Mouse (Mus musculus) left cerebral cortex, postnatal 14 days (tissue): ENCODE measurements around the gene Vmn2r84. TPM values are rescaled to one million over a fixed set of nuclear protein-coding genes. Genes with fewer than 3 reads are reported as not detected.
"Not testable (repeated sequence)": the region's sequence is repeated elsewhere in the genome, so short reads cannot be mapped to it uniquely, and the experiment has no call there.

Experiments
- DNase-seq, 2 experiments: peaks; one replicate each; pipeline ENCODE4 v3.0.0; 2021 to 2022; ENCODE audit warnings: low spot score in 2 of 2, mixed read lengths in 1 of 2
- intact Hi-C: fragments of 180-260 bp; cut with DNase I; formaldehyde crosslinking; loops from one replicate; pipeline ENCODE4 v1.15.1; 2025
- long read RNA-seq, 2 experiments: library from polyadenylated mRNA; stranded (forward); transcript quantifications; one replicate each; pipeline ENCODE4 v2.0.0; 2021
- total RNA-seq, 2 experiments: library from RNA; stranded (reverse); gene quantifications; 2 replicates each; pipeline ENCODE4 v1.2.3; 2021

The Vmn2r84 gene
- total RNA-seq: under 1 TPM; 0.30 to 0.59 TPM
- long read RNA-seq, experiment 1: 0 reads
- long read RNA-seq, experiment 2: 0 reads

DNA sequence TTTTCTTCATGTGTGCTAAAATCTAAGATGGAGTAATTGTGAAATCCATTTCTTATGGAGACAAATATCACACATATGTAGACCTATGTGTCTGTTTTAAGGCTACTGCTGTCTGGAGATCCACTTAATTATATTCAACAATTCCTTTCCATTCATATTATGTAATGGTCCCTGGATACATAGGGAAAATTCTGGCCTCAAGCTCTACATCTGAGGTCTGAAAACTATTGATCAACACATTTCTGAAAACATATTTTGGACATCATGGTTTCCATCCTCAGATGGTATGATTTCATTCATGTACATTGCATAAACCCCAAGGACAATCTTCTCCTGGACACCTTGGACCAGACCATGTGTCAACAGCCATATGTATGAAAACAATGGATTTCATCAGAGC, at the start of gene Vmn2r84:
Vmn2r84 (minus strand) TSS at position 101 of the 400 bp plus-strand sequence.
- DNase-seq: no peak
- intact Hi-C loops: no loop called here

DNA sequence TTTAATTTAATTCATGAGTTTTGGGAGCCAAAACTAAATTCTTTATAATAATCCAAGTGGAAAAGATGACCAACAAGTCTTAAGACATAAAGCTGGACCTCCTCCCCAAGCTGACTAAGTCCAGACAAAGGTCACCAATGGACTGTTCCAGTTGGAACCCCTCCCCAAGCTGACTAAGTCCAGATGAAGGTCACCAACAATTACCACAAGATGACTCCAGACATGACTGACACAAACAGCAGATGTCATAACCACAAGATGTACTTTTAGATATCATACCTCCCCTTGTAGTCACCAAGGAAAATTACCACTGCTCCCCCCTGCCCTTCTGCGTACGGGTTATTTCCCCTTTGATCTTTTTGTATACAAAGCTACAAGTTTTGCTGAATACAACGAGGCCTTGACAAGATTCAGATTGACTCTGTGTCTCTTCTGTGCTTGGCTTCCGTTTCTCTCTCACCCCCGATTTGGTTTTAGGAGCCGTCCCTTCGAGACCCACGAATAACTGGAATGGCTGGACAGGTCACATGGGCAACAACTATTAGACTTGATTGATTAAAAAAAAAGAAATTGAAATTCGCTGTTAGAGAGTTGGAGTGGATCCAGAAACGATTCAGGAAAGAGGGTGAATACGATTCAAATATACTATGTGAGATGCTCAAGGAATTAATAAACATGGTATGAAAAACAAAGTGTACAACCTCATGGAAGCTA, 40.2 kb upstream of the Vmn2r84 start:
- DNase-seq, intact Hi-C loops: not testable (repeated sequence)

DNA sequence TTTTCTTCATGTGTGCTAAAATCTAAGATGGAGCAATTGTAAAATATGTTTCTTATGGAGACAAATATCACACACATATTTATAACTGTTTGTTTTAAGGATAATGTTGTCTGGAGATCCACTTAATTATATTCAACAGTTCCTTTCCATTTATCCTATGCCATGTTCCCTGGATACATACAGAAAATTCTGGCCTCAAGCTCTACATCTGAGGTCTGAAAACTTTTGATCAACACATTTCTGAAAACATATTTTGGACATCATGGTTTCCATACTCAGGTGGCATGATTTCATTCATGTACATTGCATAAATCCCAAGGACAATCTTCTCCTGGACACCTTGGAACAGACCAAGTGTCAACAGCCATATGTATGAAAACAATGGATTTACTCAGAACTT, 35.5 kb upstream of the Vmn2r84 start, which contains the start of gene Vmn2r85:
Vmn2r85 (minus strand) TSS at position 101 of the 400 bp plus-strand sequence.
- intact Hi-C loops, DNase-seq: not testable (repeated sequence)

DNA sequence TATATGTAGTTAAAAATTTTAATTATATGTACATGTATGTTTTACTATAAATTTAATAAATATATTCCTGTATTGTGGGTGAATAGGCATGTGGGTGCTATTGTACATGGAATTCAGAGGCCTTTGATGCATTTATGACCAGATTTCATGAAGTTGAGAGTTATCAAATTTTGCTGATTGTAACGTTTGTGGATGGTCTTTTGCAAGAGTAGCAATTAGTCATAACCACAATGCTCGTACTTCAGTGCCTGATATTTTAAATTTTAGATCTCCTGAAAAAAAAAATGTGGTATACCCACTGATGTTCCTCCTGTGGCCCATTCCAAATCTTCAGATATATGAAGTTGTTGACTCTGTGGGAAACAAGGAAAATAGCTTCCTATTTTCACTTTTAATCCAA, 28.2 kb upstream of the Vmn2r84 start:
- DNase-seq, intact Hi-C loops: not testable (repeated sequence)

DNA sequence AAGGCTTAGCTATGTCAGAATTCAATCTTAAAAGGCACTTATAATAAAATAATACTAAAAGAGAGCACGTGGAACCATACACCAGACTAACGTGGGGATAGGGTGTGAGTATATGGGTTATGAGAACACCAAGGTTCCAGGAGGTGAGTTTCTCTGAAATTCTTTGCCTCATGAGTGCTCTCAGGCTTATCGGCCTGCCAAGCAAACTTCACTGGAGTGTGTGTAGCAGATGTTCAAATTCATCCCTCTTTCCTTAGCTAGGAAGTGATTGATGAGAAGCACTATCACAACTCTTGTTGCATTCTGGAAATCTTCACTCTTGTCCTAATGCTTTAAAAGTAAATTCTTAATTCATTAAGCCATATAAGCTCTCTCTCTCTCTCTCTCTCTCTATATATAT, 26.3 kb upstream of the Vmn2r84 start:
- DNase-seq: no peak
- intact Hi-C loops: no loop called here

DNA sequence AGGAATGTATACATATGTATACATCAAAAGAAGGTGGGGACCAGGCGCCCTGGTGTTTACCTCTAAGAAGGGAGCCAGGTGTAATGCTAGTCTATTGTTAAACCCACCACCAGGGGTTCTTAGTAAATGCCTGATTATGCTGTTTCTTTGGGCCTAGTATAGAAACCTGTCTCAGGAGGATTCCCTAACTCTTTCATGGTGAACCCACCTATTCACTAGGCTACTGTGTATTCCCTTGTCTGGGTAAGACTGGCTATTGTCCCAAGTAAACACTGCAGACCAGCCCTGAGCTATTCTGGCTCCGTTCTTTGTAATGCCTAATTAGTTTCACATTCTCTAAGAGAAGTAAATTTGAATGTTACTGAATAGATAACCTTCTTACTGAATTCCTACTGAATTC, 25.8 kb upstream of the Vmn2r84 start:
- intact Hi-C loops, DNase-seq: not testable (repeated sequence)

DNA sequence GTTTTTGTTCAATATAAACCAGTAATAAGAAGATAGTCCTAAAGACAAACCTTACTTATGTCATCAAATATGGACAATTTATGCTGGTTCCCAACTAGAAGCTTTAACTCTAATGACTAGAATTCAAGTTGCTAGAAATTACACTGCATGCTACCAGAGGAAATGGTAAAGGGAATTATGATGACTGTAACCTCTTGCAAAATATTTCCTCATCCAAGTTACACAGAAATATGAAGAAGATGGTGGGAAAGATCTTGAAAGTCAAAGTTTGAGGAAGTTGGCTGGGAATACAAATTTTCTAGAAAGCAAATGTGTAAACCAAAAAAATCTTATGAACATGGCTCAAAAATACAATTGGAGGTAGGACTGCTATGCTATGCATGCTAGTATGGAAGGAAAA, 22.2 kb upstream of the Vmn2r84 start:
- intact Hi-C loops, DNase-seq: not testable (repeated sequence)

DNA sequence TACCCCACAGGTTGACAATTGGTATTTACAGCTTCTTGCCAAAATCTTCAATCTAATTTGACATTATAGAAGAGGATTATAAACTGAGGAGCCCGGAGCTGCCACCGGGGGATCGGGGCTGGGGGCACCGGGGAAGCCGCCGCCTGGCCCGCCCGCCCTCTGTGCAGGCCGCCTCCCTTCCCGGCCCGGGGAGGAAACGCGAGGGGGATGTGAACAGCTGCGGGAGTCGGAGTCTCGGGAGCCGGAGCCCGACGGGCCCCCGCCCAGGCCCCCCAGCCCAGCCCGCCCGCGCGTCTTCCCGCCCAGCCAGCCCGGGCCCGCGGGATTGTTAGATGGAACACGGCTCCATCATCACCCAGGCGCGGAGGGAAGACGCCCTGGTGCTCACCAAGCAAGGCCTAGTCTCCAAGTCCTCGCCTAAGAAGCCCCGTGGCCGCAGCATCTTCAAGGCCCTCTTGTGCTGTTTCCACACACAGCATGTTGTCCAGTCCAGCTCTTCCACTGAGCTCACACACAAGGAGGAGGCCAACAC, 18.1 kb upstream of the Vmn2r84 start:
- DNase-seq, intact Hi-C loops: not testable (repeated sequence)

DNA sequence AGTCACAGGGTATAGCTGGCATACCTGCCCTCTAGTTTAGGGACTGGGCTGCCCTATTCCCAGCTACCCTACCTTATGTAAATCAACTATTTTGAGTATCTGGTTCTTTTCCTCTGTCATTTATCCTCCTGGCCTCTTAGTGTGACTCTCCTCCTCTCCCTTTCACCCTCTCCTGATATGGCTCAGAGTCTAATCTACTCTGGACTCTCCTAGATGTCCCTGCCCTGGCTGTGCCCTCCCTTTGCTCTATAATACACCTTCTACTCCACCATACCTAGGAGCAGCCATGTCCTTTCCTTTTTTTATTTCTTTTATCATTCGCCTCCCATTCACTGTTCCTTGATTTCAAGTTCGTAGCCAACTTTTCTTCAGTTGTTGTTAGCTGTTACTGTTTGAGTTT, 19.0 kb downstream of the Vmn2r84 start:
- intact Hi-C loops: no loop called here
- no peak for DNase-seq

DNA sequence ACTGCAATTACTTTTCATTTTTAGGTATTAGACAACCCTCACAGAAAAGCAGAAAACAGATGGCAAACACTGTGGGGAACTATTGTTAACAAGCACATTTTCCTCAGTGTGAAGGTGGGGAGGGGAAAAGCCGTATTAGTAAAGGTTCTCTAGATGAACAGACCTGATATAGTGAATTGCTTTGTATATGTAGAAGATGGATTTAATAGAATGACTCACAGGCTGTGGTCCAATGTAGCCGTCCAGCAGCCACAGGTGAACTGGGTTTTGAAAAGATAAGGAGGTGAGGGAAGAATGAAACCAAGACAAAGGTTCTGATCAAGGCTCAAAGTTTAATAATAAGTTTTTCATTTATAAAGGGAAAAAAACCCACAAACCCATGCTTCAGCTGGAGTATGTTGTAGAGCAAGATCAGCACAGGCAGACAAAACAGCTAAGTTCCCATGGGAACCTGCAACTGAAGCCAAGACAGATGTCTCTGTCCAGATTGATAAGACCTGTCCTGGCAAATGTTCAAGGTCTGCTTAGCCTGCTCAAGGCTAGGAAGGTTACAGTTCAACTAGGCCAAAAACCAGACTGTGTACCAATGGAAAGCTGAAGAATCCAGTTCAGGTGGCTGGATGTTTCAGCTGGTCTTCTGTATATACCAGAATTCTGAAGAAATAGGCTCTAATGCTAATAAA, 21.5 kb downstream of the Vmn2r84 start:
- no peak for DNase-seq
- intact Hi-C loops: no loop called here

DNA sequence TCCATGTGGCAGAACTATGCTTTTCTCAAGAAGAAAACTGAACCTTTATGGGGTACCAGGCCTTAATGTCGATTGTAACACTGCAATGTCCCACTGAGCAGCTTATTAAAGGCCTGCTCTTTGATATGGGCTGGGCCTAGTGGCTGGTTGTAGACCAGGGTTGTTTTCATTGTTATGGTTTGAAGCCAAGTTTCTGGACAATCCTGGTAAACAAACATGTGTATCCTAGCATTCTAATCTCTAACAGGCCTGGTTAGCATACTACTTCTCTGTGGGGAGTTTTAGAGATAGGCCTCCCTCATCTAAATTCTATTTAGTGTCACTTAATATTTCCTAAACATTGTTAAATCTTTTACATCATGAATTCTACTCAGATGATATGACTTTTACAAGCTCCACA, 22.5 kb downstream of the Vmn2r84 start:
- intact Hi-C loops: no loop called here
- DNase-seq: no peak

DNA sequence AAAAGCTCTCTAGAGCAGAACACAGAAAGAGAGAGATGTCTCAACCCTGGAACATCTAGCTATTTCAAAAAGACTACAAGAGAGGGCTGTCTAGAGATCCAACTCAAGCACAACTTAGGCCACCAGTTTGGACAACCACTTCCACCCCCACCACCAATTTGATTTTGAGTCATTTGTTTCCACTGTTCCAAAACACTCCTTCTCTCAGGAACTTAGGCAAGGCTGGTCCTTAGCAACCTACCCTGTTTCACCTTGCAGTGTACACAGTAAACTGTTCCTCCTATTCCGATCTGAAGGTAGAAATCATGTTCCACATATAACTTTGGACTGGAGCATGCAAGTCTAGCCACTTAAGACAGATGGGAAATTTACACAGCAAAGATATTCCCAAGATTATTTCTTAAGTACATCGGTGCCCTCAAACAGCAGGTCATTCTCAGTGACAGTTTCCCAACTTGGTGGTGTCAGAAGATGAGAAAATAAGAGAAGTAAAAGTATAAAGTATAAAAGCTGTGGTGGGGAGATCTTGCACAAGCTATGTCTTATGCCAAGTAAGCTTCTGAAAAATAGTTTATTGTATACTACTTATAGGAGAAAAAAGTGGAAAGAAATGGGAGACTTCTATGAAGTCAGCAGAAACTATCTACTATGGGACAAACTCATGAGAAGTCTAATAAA, 24.0 kb downstream of the Vmn2r84 start:
- intact Hi-C loops: no loop called here
- DNase-seq: no peak

DNA sequence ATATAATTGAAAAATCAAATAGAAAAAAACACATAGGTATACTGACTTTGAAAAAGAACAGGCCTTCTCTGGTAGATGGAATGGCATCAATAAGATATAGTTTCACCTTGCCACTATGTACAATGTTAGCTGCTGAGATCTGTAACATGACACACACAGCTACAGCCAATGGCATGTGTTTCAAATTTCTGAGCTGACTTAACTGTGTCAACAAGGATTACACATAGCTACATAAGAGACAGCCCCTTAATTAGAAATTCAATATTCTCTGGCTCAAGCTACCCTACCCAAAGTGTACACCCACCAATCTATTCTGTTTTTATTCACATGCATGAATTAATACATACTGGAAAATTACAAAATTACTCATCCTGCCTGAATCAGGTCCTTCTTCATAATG, 25.7 kb downstream of the Vmn2r84 start:
- intact Hi-C loops: no loop called here
- no peak for DNase-seq

DNA sequence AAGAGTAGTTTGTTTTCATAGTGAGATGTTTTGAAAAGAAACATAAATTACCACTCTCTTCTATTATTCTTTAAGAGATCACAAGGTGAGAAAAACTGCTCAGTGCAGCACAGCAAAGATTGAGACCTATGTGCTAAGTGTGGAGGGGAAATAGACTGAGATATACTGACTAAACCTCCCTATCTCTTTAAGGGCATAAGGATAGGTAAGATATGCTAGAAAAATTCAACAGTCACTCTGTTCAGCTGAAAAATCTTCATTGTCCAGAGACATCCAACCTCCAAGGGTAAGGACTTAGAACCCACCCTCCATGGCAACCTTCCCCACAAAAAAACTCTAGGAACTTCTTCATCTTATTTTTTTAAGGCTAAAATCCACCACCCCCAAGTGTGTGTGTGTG, 29.4 kb downstream of the Vmn2r84 start:
- DNase-seq: no peak

DNA sequence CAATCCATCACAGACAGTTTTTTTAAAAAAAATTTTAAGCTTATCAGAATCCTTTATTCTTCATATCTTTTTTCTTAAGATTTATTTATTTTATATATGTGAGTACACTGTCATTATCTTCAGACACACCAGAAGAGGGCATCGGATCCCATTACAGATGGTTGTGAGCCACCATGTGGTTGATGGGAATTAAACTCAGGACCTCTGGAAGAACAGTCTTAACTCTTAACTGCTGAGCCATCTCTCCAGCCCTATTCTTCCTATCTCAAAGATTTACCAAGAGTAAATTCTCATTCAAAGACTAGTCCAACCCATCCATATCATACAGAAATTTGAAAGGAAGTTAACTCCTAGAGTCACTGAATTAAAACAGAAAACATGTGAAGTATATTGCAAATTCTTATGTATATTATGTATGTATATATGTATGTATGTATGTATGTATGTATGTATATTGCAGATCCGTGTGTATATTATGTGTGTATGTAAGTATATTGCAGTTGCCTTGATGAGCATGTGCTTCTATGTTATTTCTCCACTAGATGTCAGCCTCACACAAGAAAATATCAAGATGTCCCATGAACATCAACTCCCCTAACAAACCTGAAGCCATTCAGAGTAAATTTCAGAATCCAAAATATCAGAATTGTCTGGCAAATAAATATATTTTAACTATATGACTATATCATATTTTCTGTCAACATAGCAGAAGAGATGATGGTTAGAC, 30.5 kb downstream of the Vmn2r84 start:
- peak; percentile 4 to 19 for DNase-seq
- intact Hi-C loops: no loop called here

More for the DNA sequence above, 29.4 kb downstream of the Vmn2r84 start:
- intact Hi-C loops: no loop called here

DNA sequence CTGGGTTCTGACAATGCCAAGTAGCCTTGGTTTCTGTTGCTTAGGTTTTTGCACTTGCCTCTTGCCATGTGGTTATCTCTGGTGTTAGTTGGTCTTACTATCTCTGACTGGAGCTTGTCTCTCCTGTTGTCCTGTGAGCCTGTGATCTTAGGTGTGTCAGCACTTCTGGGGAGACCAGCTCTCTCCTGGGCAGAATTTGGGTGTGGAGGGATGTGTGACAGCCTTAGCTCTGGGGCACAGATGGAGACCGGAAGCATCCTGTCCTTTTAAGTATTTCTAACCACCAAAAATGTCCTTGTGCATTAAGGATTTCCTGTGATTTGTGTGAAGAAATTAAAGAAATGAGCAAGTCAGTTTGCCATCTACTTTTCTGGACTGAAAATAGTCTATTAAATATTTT, 50.1 kb downstream of the Vmn2r84 start:
- intact Hi-C loops: no loop called here
- DNase-seq: no peak

DNA sequence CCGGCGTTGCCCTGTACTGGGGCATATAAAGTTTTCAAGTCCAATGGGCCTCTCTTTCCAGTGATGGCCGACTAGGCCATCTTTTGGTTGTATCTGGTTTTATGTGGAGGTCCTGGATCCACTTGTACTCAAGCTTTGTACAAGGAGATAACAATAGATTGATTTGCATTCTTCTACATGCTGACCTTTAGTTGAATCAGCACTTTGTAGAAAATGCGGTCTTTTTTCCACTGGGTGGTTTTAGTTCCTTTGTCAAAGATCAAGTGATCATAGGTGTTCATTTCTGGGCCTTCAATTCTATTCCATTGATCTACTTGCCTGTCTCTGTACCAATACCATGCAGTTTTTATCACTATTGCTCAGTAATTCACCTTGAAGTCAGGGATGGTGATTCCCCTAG, 54.1 kb downstream of the Vmn2r84 start:
- intact Hi-C loops, DNase-seq: not testable (repeated sequence)

DNA sequence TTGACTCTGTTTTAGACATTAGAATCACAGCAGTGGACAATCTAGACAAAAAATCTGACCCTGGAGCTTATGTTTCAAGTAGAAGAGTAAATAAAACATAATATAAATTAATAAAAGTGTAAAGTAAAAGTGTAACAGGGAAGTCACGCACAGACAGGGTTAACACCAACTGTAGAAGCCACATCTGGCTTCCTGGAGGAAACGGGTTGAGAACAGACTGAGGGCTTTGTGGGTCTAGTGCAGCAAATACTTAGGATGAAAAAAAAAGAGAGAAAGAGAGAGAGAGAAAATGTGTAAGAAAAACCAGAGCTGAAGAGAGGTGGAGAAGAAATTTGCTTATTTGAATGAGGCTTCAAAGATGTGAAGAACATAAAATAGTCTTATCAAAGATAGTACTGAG, 56.6 kb downstream of the Vmn2r84 start:
- intact Hi-C loops: no loop called here
- no peak for DNase-seq

DNA sequence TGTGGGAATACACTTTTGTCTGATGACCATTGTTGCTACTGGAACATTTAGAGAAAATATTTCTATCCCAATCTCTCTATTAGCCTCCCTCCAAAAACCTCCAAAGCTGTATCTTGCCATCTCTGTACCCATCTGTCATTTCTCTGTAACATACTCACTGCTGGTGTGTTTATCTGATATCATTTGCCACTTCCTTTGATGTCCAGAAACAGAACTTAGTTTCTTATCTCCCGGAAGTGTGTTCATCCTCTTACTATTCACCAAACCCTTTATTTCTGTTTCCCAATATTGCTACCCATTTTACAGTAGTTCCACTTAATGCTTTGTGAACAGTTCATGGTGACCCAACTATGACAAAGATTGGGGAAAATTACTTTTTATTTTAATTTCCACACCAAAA, 57.7 kb downstream of the Vmn2r84 start:
- no peak for DNase-seq
- intact Hi-C loops: no loop called here
